Mouse (Mus musculus): Measurements from ENCODE around the gene Olfr692. TPM values are rescaled to one million over a fixed set of nuclear protein-coding genes. Genes with fewer than 3 reads are reported as not detected.

Olfr692 gene
- polyA plus RNA-seq, 1 experiment from 2014 or later = not detected

- no peak within 1 kb of the TSS for H3K9ac ChIP-seq
- no peak for ATAC-seq (ENCODE audit: low read depth)
- H3K4me1 ChIP-seq (replicated peaks) = no peaks in the 10 kb centered on the region
- no peak within 1 kb of the TSS for H3K4me2 ChIP-seq
- no peaks in the 10 kb centered on the region for H3K9me3 ChIP-seq
- WGBS = 95% methylated on average over 1 of the region's 1 CpGs
- peaks cover 67% of the 10 kb centered on the region for H3K36me3 ChIP-seq
- no peak within 1 kb of the TSS for H3K4me3 ChIP-seq
- H3K27me3 ChIP-seq = no peaks in the 10 kb centered on the region
- no peak within 1 kb of the TSS for H3K27ac ChIP-seq (replicated peaks)
These were observed 6.8 kb downstream of the Olfr692 start, which contains the start of gene Gm5901 for GRCm38 (mm10) chr7:105374866-105375265. Gene Gm5901, plus strand, starts transcription at chr7:105375038.

- WGBS = 95% methylated on average over 3 of the region's 3 CpGs
- H3K9ac ChIP-seq = no peak overlapping the region
- no peak for ATAC-seq (ENCODE audit: low read depth)
- H3K9me3 ChIP-seq = no peaks in the 10 kb centered on the region
- H3K27me3 ChIP-seq = no peaks in the 10 kb centered on the region
- no peak overlapping the region for H3K4me3 ChIP-seq
- H3K4me2 ChIP-seq = no peak overlapping the region
- H3K36me3 ChIP-seq = peaks cover 86% of the 10 kb centered on the region
- no peak overlapping the region for H3K27ac ChIP-seq (replicated peaks)
- no peaks in the 10 kb centered on the region for H3K4me1 ChIP-seq (replicated peaks)
These were observed 12.3 kb downstream of the Olfr692 start for GRCm38 (mm10) chr7:105380329-105380728.

GRCm38 (mm10) chr7:105387696-105388095 lies 19.7 kb downstream of the Olfr692 start:
- H3K36me3 ChIP-seq = peaks cover 80% of the 10 kb centered on the region
- ATAC-seq (ENCODE audit: low read depth) = no peak

GRCm38 (mm10) chr7:105390236-105390635 lies 22.2 kb downstream of the Olfr692 start:
- Histone ChIP-seq H3K4me3 (no peak overlapping the region), H3K9me3 (no peaks in the 10 kb centered on the region), H3K27me3 (no peaks in the 10 kb centered on the region), H3K4me1 (replicated peaks) (0 out of 2 replicates have a peak, but pooled peaks cover 8% of the 10 kb centered on the region), H3K4me2 (no peak overlapping the region), H3K9ac (no peak overlapping the region), H3K36me3 (peaks cover 55% of the 10 kb centered on the region), H3K27ac (replicated peaks) (no peak overlapping the region)
- 99% methylated on average over 2 of the region's 2 CpGs for WGBS
- no peak for ATAC-seq (ENCODE audit: low read depth)

More at GRCm38 (mm10) chr7:105387696-105388095, 19.7 kb downstream of the Olfr692 start:
- H3K4me3 ChIP-seq = no peak overlapping the region
- H3K4me1 ChIP-seq (replicated peaks) = no peaks in the 10 kb centered on the region
- WGBS = 99% methylated on average over 2 of the region's 2 CpGs
- no peak overlapping the region for H3K27ac ChIP-seq (replicated peaks)
- no peak overlapping the region for H3K9ac ChIP-seq
- H3K4me2 ChIP-seq = no peak overlapping the region
- H3K27me3 ChIP-seq = no peaks in the 10 kb centered on the region
- no peaks in the 10 kb centered on the region for H3K9me3 ChIP-seq

GRCm38 (mm10) chr7:105394606-105395005 lies 26.6 kb downstream of the Olfr692 start:
- H3K36me3 ChIP-seq = peaks cover 15% of the 10 kb centered on the region
- H3K9me3 ChIP-seq = no peaks in the 10 kb centered on the region
- H3K27me3 ChIP-seq = no peaks in the 10 kb centered on the region
- no peak overlapping the region for H3K4me2 ChIP-seq
- H3K27ac ChIP-seq (replicated peaks) = no peak overlapping the region
- ATAC-seq (ENCODE audit: low read depth) = no peak
- 80% methylated on average over 1 of the region's 1 CpGs for WGBS
- no peak overlapping the region for H3K4me3 ChIP-seq
- peaks cover 28% of the 10 kb centered on the region for H3K4me1 ChIP-seq (replicated peaks)
- H3K9ac ChIP-seq = no peak overlapping the region

GRCm38 (mm10) chr7:105395131-105395820 lies 27.2 kb downstream of the Olfr692 start:
- ATAC-seq (ENCODE audit: low read depth) = no peak
- Histone ChIP-seq H3K27me3 (no peaks in the 10 kb centered on the region), H3K4me2 (no peak overlapping the region), H3K9ac (no peak overlapping the region), H3K36me3 (peaks cover 9% of the 10 kb centered on the region; the same call in 1 of the 2 replicates), H3K4me3 (no peak overlapping the region), H3K27ac (replicated peaks) (no peak overlapping the region), H3K9me3 (no peaks in the 10 kb centered on the region), H3K4me1 (replicated peaks) (peaks cover 28% of the 10 kb centered on the region)

- Histone ChIP-seq H3K9ac (no peak overlapping the region), H3K36me3 (peaks cover 9% of the 10 kb centered on the region; the same call in 1 of the 2 replicates), H3K27me3 (no peaks in the 10 kb centered on the region), H3K9me3 (no peaks in the 10 kb centered on the region), H3K4me3 (no peak overlapping the region), H3K4me2 (no peak overlapping the region), H3K27ac (replicated peaks) (no peak overlapping the region), H3K4me1 (replicated peaks) (peaks cover 34% of the 10 kb centered on the region)
- no peak for ATAC-seq (ENCODE audit: low read depth)
These were observed 28.1 kb downstream of the Olfr692 start for GRCm38 (mm10) chr7:105396126-105396525.

- peak overlapping the region; percentile 91 for H3K9ac ChIP-seq
- ATAC-seq (ENCODE audit: low read depth) = peak; percentile 59
- 1% methylated on average over 25 of the region's 25 CpGs for WGBS
- H3K27me3 ChIP-seq = no peaks in the 10 kb centered on the region
- H3K9me3 ChIP-seq = no peaks in the 10 kb centered on the region
- peaks cover 32% of the 10 kb centered on the region for H3K4me1 ChIP-seq (replicated peaks)
- peak overlapping the region; percentile 92 for H3K4me2 ChIP-seq
- peak overlapping the region; percentile 72 for H3K4me3 ChIP-seq
- H3K36me3 ChIP-seq = no peaks in the 10 kb centered on the region; the same call in 1 of the 2 replicates
- peak overlapping the region; percentile 61 for H3K27ac ChIP-seq (replicated peaks)
These were observed 31.3 kb downstream of the Olfr692 start for GRCm38 (mm10) chr7:105399058-105399934.

- no peaks in the 10 kb centered on the region for H3K27me3 ChIP-seq
- peak within 1 kb of the TSS; percentile 72 for H3K4me3 ChIP-seq
- under 1% methylated on average over 52 of the region's 55 CpGs for WGBS
- H3K36me3 ChIP-seq = no peaks in the 10 kb centered on the region; the same call in 1 of the 2 replicates
- H3K4me1 ChIP-seq (replicated peaks) = peaks cover 28% of the 10 kb centered on the region
- no peaks in the 10 kb centered on the region for H3K9me3 ChIP-seq
- peak within 1 kb of the TSS; percentile 87 for H3K27ac ChIP-seq (replicated peaks)
- peak within 1 kb of the TSS; percentile 91 for H3K9ac ChIP-seq
- peak; percentile 99 for ATAC-seq (ENCODE audit: low read depth)
- peak within 1 kb of the TSS; percentile 92 for H3K4me2 ChIP-seq
These were observed 32.0 kb downstream of the Olfr692 start, which contains the start of gene Fam160a2 for GRCm38 (mm10) chr7:105399935-105400624. Gene Fam160a2, minus strand, starts transcription at chr7:105400054.

- no peak within 1 kb of the TSS for H3K4me2 ChIP-seq
- H3K9me3 ChIP-seq = no peaks in the 10 kb centered on the region
- ATAC-seq (ENCODE audit: low read depth) = no peak
- no peaks in the 10 kb centered on the region for H3K36me3 ChIP-seq
- H3K4me3 ChIP-seq = no peak within 1 kb of the TSS
- 78% methylated on average over 5 of the region's 5 CpGs for WGBS
- H3K9ac ChIP-seq = no peak within 1 kb of the TSS
- no peaks in the 10 kb centered on the region for H3K27me3 ChIP-seq
- H3K4me1 ChIP-seq (replicated peaks) = peaks cover 11% of the 10 kb centered on the region
- H3K27ac ChIP-seq (replicated peaks) = no peak within 1 kb of the TSS
These were observed 36.2 kb downstream of the Olfr692 start, which contains the start of gene Cnga4 for GRCm38 (mm10) chr7:105404268-105404667. Gene Cnga4, plus strand, starts transcription at chr7:105404568.

- H3K4me2 ChIP-seq = no peak overlapping the region
- H3K9ac ChIP-seq = no peak overlapping the region
- WGBS = 77% methylated on average over 1 of the region's 1 CpGs
- no peaks in the 10 kb centered on the region for H3K27me3 ChIP-seq
- H3K27ac ChIP-seq (replicated peaks) = no peak overlapping the region
- H3K4me3 ChIP-seq = no peak overlapping the region
- no peaks in the 10 kb centered on the region for H3K36me3 ChIP-seq
- H3K9me3 ChIP-seq = no peaks in the 10 kb centered on the region
- no peak for ATAC-seq (ENCODE audit: low read depth)
- H3K4me1 ChIP-seq (replicated peaks) = no peaks in the 10 kb centered on the region
These were observed 38.3 kb downstream of the Olfr692 start for GRCm38 (mm10) chr7:105406322-105406721.

Measured in neural tube, embryonic 13.5 days (tissue).